Mouse (Mus musculus) spleen, postnatal 36 days (tissue): ENCODE measurements around the gene Best3.

Experiments used
- DNase-seq, 2 experiments: peaks; one replicate each; pipeline ENCODE4 v3.0.0; 2022; ENCODE audit warnings: low spot score in 2 of 2, mixed read lengths in 1 of 2

Best3 gene

GRCm38 (mm10) chr10:116986264-116987082, at the start of gene Best3:
Gene Best3 (plus strand): TSS chr10:116986314.
- no peak for DNase-seq

- peak in 1 of 2 experiments; percentile 16 for DNase-seq
Measured at GRCm38 (mm10) chr10:116943025-116943424, 43.1 kb upstream of the Best3 start.

GRCm38 (mm10) chr10:116944144-116944543, 42.0 kb upstream of the Best3 start:
- DNase-seq: no peak

GRCm38 (mm10) chr10:116944940-116945339, 41.2 kb upstream of the Best3 start:
- no peak for DNase-seq

GRCm38 (mm10) chr10:116948414-116948813, 37.7 kb upstream of the Best3 start:
- DNase-seq: no peak

- DNase-seq: peak in 1 of 2 experiments; percentile 5
Measured at GRCm38 (mm10) chr10:116949111-116950008, 36.8 kb upstream of the Best3 start.

GRCm38 (mm10) chr10:116950009-116950769, 35.9 kb upstream of the Best3 start, which contains the start of gene Rab3ip:
Gene Rab3ip (minus strand): TSS chr10:116950769.
- peak; percentile 85 for DNase-seq

GRCm38 (mm10) chr10:116950886-116951285, 35.2 kb upstream of the Best3 start:
- DNase-seq: no peak

- no peak for DNase-seq
Measured at GRCm38 (mm10) chr10:116955191-116955590, 30.9 kb upstream of the Best3 start.

- no peak for DNase-seq
Measured at GRCm38 (mm10) chr10:116956483-116957158, 29.5 kb upstream of the Best3 start.

GRCm38 (mm10) chr10:116957867-116958551, 28.1 kb upstream of the Best3 start:
- no peak for DNase-seq

GRCm38 (mm10) chr10:116962152-116962551, 24.0 kb upstream of the Best3 start:
- DNase-seq: no peak

- no peak for DNase-seq
Measured at GRCm38 (mm10) chr10:116962803-116963202, 23.3 kb upstream of the Best3 start.

- no peak for DNase-seq
Measured at GRCm38 (mm10) chr10:116964084-116964483, 22.0 kb upstream of the Best3 start.

GRCm38 (mm10) chr10:116964571-116964970, 21.5 kb upstream of the Best3 start:
- DNase-seq: no peak

- DNase-seq: no peak
Measured at GRCm38 (mm10) chr10:116965297-116965696, 20.8 kb upstream of the Best3 start.

- DNase-seq: no peak
Measured at GRCm38 (mm10) chr10:116966065-116966464, 20.0 kb upstream of the Best3 start.

- no peak for DNase-seq
Measured at GRCm38 (mm10) chr10:116968741-116969140, 17.4 kb upstream of the Best3 start.

- DNase-seq: no peak
Measured at GRCm38 (mm10) chr10:116972509-116972908, 13.6 kb upstream of the Best3 start, which contains the start of gene Gm10271. Gene Gm10271 (minus strand): TSS chr10:116972609.

GRCm38 (mm10) chr10:116977455-116977854, 8.7 kb upstream of the Best3 start:
- DNase-seq: no peak
